Mouse (Mus musculus) embryonic facial prominence, embryonic 14.5 days (tissue): Measurements from ENCODE around the gene Polq. TPM values are rescaled to one million over a fixed set of nuclear protein-coding genes. Genes with fewer than 3 reads are reported as not detected.

Experiments
- ATAC-seq: fragments of 200-750 bp; cut with Nextera tagmentation; 2 replicates; pipeline ENCODE4 v1.8.0; 2017; ENCODE audit warnings: low read depth, moderate number of reproducible peaks, moderate TSS enrichment
- DNase-seq: peaks from one replicate; pipeline ENCODE4 v3.0.0-alpha.2; 2015; ENCODE audit warnings: low spot score
- H3K27ac ChIP-seq: fragments of 300-500 bp; sonication (generic); replicated peaks from 2 replicates; pipeline ENCODE4 v1.5.1; 2014; ENCODE audit warnings: low read depth, mild to moderate bottlenecking, low read length, moderate library complexity
- H3K27me3 ChIP-seq: fragments of 300-500 bp; sonication (generic); replicated peaks from 2 replicates; pipeline ENCODE4 v1.6.1; 2014; ENCODE audit warnings: low read length; ENCODE audit not compliant: control insufficient read depth, insufficient read depth
- H3K36me3 ChIP-seq: fragments of 300-500 bp; sonication (generic); 2 replicates; pipeline ENCODE4 v1.6.1; 2014; ENCODE audit warnings: low read length, mixed read lengths; ENCODE audit not compliant: control insufficient read depth, insufficient read depth
- H3K4me1 ChIP-seq: fragments of 300-500 bp; sonication (generic); 2 replicates; pipeline ENCODE4 v1.6.1; 2014; ENCODE audit warnings: antibody characterized with exemption, low read length; ENCODE audit not compliant: control insufficient read depth, insufficient read depth
- H3K4me2 ChIP-seq: fragments of 300-500 bp; sonication (generic); 2 replicates; pipeline ENCODE4 v1.6.1; 2014; ENCODE audit warnings: low read depth, mild to moderate bottlenecking, low read length, moderate library complexity, mixed read lengths
- H3K4me3 ChIP-seq: fragments of 300-500 bp; sonication (generic); 2 replicates; pipeline ENCODE4 v1.5.1; 2014; ENCODE audit warnings: low read depth, mild to moderate bottlenecking, low read length
- H3K9ac ChIP-seq: fragments of 300-500 bp; sonication (generic); 2 replicates; pipeline ENCODE4 v1.6.1; 2014; ENCODE audit warnings: low read depth, mild to moderate bottlenecking, low read length, moderate library complexity, mixed read lengths
- H3K9me3 ChIP-seq: fragments of 300-500 bp; sonication (generic); 2 replicates; pipeline ENCODE4 v1.6.1; 2016; ENCODE audit warnings: low read length; ENCODE audit not compliant: control insufficient read depth
- WGBS: fragments of 180-500 bp; shearing (Covaris S2); extraction: QIAGEN DNeasy Blood & Tissue Kit; methylation state at CpG from one replicate; pipeline ENCODE4 v1.1.7; 2014; 5-methylcytosine and 5-hydroxymethylcytosine counted together
- polyA plus RNA-seq: library from polyadenylated mRNA; unstranded; fragments of >200 nt; fragmentation: Nextera tagmentation; extraction: Ambion mirVana; gene quantifications from 2 replicates; pipeline ENCODE4 v1.2.1, GENCODE M21; 2014

Polq gene
- polyA plus RNA-seq, 1 experiment from 2014 or later = 4.4 TPM

DNA sequence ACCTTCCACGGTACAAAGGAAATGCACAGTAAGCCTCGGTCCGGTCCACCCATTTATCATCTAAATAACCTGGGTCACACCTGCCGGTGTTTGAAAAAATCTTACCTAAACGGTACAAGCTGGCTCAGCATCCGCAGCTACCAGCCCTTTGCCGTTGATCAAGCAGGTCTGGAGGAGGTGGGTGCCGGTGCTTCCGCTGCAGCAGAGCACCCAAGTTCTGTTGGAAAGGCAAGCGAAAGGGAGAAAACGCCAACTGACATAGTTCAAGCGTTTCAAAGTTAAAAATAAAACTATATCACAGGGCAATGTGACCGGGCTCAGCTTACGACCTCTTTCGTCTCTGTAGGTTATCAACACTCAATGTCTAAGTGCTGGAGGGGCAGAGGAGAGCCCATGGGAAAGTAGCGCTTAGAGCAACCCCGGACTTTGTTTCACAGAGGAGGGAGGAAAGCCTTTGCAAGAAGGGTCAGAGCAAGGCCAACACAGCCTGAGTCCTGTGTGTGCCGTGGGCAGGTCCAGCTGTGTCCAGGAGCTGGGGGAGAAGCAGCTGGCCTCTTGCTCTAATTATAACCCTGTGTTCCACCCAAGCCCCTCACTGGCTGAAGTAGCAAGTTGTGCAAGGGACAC is 21.5 kb upstream of the Polq start, which contains the start of gene Fbxo40:
Fbxo40 (minus strand) TSS at position 469 of the 627 bp plus-strand sequence.
- H3K27ac ChIP-seq = no peak within 1 kb of the TSS
- peaks cover 6% of the 10 kb centered on the region for H3K4me1 ChIP-seq
- no peak within 1 kb of the TSS for H3K4me3 ChIP-seq
- H3K36me3 ChIP-seq = no peaks in the 10 kb centered on the region
- H3K9me3 ChIP-seq = no peaks in the 10 kb centered on the region
- no peaks in the 10 kb centered on the region for H3K27me3 ChIP-seq
- H3K4me2 ChIP-seq = peak within 1 kb of the TSS; percentile 34
- H3K9ac ChIP-seq = no peak within 1 kb of the TSS
- ATAC-seq (0 out of 2 replicates have a peak, but pooled peaks have one; percentile 16), DNase-seq (peak; percentile 19)
- WGBS = 60% methylated on average over 18 of the region's 18 CpGs

DNA sequence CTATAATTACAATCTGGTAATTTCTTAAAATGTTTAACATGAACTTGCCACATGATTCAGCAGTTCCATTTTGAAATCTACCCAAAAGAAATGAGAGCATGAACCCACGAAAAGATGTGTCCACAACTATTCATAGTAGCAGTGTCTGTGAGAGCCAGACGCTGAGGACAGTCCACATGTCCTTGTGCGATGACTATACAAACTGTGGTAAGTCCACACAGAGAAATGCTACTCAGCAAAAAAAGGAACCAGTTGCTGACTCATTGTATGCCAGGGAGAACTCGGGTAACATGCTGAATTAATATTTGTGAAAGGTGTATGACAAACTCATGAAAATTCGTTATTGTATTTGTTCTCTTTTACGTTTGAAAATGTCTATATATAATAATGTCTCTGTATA is 13.9 kb upstream of the Polq start:
- H3K27me3 ChIP-seq = no peaks in the 10 kb centered on the region
- no peak for ATAC-seq
- no peaks in the 10 kb centered on the region for H3K4me1 ChIP-seq
- DNase-seq = no peak
- no peak overlapping the region for H3K9ac ChIP-seq
- H3K4me3 ChIP-seq = no peak overlapping the region
- no peaks in the 10 kb centered on the region for H3K9me3 ChIP-seq
- no peak overlapping the region for H3K4me2 ChIP-seq
- no peaks in the 10 kb centered on the region for H3K36me3 ChIP-seq
- H3K27ac ChIP-seq = no peak overlapping the region
- 78% methylated on average over 6 of the region's 6 CpGs for WGBS

DNA sequence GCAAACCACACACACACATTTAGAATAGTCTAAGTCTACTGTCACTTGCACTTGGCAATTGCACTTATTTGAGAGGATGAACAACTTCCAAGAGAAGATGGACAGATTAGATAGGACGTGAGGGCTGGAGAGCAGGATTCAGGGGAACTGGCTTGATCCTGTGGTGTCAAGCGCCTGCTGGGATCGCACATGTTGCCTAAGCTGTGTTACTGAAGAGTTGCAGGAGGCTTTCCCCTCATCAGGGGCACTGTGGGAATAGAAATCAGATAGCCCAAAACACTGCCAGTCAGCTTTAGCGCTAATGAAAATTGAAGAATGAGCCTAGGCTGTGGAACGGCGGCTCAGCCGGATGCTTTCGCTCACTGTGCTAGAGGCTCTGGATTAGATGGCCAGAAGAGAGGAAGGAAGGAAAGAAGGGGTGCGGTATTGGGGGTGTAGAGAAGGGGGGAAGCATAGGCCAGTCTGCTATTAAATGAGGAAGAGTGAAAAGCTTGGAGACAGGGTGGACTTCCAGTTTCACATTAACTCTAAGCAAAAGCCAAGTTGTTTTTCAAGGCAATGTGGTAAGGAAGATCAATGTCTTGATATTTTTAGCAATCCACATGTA is 12.1 kb upstream of the Polq start:
- H3K9ac ChIP-seq = no peak overlapping the region
- DNase-seq = no peak
- H3K9me3 ChIP-seq = no peaks in the 10 kb centered on the region
- no peak overlapping the region for H3K27ac ChIP-seq
- no peaks in the 10 kb centered on the region for H3K36me3 ChIP-seq
- H3K27me3 ChIP-seq = no peaks in the 10 kb centered on the region
- H3K4me1 ChIP-seq = no peaks in the 10 kb centered on the region
- H3K4me3 ChIP-seq = no peak overlapping the region
- no peak for ATAC-seq
- H3K4me2 ChIP-seq = no peak overlapping the region
- 72% methylated on average over 9 of the region's 9 CpGs for WGBS

DNA sequence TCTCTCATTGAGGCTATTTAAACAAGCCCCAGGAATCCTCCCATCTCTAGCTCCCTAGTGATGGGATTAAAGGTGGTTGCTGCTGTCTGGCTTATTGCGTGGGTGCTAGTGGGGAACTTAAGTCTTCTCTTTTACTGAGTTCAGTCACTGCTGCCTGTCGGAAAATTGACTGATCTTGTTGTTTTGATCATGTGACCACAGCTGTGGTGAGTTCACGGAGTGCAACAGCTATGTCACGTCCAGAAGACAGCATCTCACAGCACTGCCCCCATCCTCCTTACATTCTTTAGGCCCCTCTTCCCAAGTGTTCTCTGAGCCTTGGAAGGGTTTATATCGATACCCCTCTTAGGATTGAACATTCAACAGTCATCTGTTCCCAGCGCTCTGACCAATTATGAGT is 2.3 kb upstream of the Polq start:
- DNase-seq (no peak), ATAC-seq (no peak)
- Histone ChIP-seq H3K4me1 (no peaks in the 10 kb centered on the region), H3K27ac (no peak overlapping the region), H3K4me3 (no peak overlapping the region), H3K9ac (no peak overlapping the region), H3K9me3 (no peaks in the 10 kb centered on the region), H3K36me3 (no peaks in the 10 kb centered on the region), H3K4me2 (no peak overlapping the region), H3K27me3 (no peaks in the 10 kb centered on the region)
- WGBS = 64% methylated on average over 6 of the region's 6 CpGs

DNA sequence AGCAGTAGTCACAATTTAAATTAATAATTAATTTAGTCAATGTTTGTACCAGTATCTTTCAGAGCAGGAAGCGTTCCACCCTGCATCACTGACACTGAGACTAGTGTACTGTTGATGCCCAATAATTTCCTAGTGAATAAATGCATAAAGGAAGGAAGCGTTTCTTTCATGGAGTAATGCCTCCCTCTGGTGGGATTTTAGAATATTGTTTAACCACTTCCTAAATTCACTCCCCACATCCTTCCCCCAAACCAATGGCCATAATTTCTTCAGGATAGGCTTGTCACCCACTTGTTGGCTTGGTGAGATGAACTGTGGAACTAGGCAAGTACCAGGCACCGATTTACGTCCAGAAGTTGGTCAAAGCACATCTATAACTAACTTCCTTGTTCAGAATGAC is 1.2 kb upstream of the Polq start:
- WGBS = 60% methylated on average over 4 of the region's 4 CpGs
- ATAC-seq = peak; percentile 61; the same call in 1 of the 2 replicates

DNA sequence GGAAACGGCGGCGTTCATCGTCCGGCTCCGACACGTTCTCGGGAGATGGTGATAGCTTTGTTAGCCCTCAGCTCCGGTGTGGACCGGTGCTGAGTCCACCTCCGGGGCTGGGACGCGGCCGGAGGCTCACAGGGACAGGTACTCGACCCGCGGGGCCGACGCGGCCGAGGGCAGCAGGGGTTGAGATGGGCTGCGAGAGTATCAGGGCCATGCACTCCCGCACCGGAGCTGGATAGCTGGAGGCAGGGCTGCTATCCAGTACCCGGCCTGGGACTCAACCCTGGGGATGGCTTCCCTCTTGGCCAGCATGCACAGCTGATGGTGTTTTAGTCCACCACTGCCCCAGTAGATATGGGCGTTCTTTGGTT is 320 bp downstream of the Polq start:
- DNase-seq = no peak
- 0% methylated on average over 26 of the region's 26 CpGs for WGBS
- H3K27ac ChIP-seq = no peak overlapping the region

More for the DNA sequence above, 1.2 kb upstream of the Polq start:
- Histone ChIP-seq H3K9me3 (no peaks in the 10 kb centered on the region), H3K36me3 (peaks cover 4% of the 10 kb centered on the region; the same call in 1 of the 2 replicates), H3K4me1 (no peaks in the 10 kb centered on the region), H3K9ac (no peak overlapping the region), H3K4me3 (no peak overlapping the region), H3K4me2 (peak overlapping the region; percentile 91), H3K27me3 (no peaks in the 10 kb centered on the region), H3K27ac (no peak overlapping the region)
- DNase-seq = peak; percentile 67

DNA sequence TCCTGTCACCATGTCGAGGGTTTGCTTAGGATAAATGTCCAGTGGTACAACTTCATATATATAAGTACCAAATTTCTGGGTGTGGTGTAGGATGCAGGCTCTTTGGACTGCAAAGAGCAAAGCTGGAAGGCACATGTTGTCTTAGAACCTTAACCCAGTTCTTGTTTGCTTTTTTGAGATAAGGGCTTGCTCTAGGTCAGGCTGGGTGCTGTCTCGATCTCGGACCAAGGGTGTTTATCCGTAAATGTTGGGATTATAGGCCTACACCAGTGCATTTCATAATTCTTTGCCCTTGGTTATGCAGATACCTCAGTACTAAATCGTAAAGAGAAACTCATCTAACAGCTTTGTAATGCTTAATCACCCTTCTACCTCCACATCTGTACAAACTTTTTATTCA is 750 bp downstream of the Polq start:
- Histone ChIP-seq H3K4me1 (no peaks in the 10 kb centered on the region), H3K27me3 (no peaks in the 10 kb centered on the region), H3K36me3 (peaks cover 4% of the 10 kb centered on the region; the same call in 1 of the 2 replicates), H3K9me3 (no peaks in the 10 kb centered on the region), H3K9ac (peak overlapping the region; percentile 76), H3K4me3 (peak overlapping the region; percentile 83), H3K4me2 (peak overlapping the region; percentile 91), H3K27ac (no peak overlapping the region)
- no peak for ATAC-seq
- DNase-seq = no peak
- 57% methylated on average over 5 of the region's 5 CpGs for WGBS

More for the DNA sequence above, 320 bp downstream of the Polq start:
- Histone ChIP-seq H3K4me3 (peak overlapping the region; percentile 83), H3K4me2 (peak overlapping the region; percentile 91), H3K27me3 (no peaks in the 10 kb centered on the region), H3K9ac (peak overlapping the region; percentile 76), H3K4me1 (no peaks in the 10 kb centered on the region), H3K9me3 (no peaks in the 10 kb centered on the region), H3K36me3 (peaks cover 4% of the 10 kb centered on the region; the same call in 1 of the 2 replicates)
- no peak for ATAC-seq

DNA sequence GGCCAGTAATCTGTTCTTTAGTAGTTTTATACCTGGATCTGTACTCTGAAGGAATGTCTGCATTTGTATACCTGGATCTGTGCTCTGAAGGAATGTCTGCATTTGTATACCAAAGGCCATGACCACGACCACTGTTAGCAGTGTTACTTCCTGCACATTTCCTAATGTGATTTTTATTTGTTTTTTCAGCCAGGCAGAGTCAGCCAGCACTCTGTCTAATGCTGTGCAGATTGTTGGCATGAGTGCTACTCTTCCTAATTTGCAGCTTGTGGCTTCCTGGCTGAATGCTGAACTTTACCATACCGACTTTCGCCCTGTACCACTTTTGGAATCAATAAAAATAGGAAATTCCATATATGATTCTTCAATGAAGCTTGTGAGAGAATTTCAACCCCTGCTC is 16.0 kb downstream of the Polq start:
- no peaks in the 10 kb centered on the region for H3K27me3 ChIP-seq
- peaks cover 4% of the 10 kb centered on the region; the same call in 1 of the 2 replicates for H3K36me3 ChIP-seq
- DNase-seq (no peak), ATAC-seq (no peak)
- no peak overlapping the region for H3K9ac ChIP-seq
- WGBS = 72% methylated on average over 3 of the region's 3 CpGs
- H3K27ac ChIP-seq = no peak overlapping the region
- H3K9me3 ChIP-seq = no peaks in the 10 kb centered on the region
- H3K4me2 ChIP-seq = no peak overlapping the region
- H3K4me1 ChIP-seq = no peaks in the 10 kb centered on the region
- H3K4me3 ChIP-seq = no peak overlapping the region

DNA sequence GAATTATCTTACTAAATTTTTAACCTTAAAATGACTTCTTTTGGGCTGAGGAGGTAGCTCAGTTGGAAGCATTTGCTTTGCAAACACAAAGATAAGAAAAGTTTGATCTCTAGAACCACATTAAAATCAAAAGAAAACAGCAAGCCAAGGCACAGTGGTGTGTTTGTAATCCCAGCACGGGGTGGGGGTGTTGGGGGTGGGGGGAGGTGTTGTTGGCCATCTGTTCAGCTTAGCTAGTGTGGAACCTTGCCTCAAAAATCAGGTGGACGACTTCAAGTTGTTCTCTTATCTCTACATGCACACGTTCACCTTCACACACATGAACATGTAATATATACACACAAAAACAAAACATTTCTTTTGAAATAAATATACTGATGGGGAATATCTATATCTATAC is 20.4 kb downstream of the Polq start:
- H3K27me3 ChIP-seq = no peaks in the 10 kb centered on the region
- H3K4me1 ChIP-seq = no peaks in the 10 kb centered on the region
- no peak for ATAC-seq
- WGBS = 69% methylated on average over 3 of the region's 3 CpGs
- no peaks in the 10 kb centered on the region for H3K9me3 ChIP-seq
- H3K27ac ChIP-seq = no peak overlapping the region
- no peak overlapping the region for H3K9ac ChIP-seq
- no peak overlapping the region for H3K4me3 ChIP-seq
- peaks cover 21% of the 10 kb centered on the region for H3K36me3 ChIP-seq
- DNase-seq = no peak
- no peak overlapping the region for H3K4me2 ChIP-seq
